Mouse (Mus musculus): ENCODE measurements around the gene 4931414P19Rik.

4931414P19Rik gene

DNA sequence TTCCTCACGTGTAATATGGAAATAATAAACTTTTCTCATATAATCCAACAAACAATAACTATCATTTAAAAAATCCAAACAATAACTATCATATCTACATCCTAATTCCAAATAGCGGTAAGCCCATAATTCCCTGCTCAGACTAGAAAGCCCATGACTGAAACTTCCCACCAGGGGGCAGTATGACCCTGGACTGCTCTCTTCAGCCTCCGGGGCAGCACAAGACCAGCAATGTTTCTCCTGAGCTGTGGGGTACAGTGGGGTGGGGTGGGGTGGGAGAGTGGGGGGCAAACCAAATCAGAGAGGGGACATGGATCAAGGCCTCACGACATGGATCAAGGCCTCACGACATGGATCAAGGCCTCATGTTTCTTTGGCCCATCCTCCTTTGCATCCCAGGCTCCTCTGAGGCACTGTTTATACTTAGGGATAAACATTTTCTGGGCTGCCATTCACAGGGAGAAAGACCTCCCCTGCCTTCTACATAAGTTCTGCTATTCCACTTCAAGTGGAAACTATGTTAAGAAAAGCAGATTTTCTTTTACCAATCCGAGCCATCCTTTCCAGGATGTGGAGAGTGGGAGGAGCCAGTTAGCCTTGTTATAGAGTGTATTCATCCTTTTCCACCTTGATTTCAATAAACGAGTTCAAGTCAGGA lies 22.0 kb downstream of the 4931414P19Rik start:
- peak; percentile 62 for DNase-seq (ENCODE audit: low spot score)

DNA sequence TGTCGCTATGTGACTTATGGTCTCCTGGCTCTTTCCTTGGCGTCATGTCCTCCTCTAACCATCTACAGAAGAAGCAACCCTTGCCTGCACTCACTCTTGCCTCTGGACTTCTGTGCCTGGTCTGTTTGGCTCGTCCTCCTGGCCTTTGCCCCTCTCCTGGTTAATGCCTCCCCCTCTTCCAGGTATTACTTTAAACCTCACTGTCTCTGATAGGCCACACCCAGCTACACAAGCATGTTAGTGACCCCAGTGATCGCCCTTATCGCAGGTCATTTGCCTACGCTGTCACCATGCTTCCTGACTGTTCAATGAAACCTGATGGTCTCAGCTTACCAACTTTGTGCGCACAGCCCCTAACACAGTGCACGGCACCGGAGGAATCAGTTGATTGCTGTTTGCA lies 23.3 kb downstream of the 4931414P19Rik start:
- no peak for DNase-seq (ENCODE audit: low spot score)

- DNase-seq (ENCODE audit: low spot score) = no peak
Observed at GRCm38 (mm10) chr14:54579638-54580037, 26.2 kb downstream of the 4931414P19Rik start.

- no peak for DNase-seq (ENCODE audit: low spot score)
Observed at GRCm38 (mm10) chr14:54578063-54578462, 27.7 kb downstream of the 4931414P19Rik start.

GRCm38 (mm10) chr14:54577089-54577982 lies 28.5 kb downstream of the 4931414P19Rik start, which contains the start of gene Ajuba:
Ajuba (minus strand) TSS chr14:54577558.
- DNase-seq (ENCODE audit: low spot score) = peak; percentile 91

GRCm38 (mm10) chr14:54576241-54577088 lies 29.3 kb downstream of the 4931414P19Rik start:
- peak; percentile 59 for DNase-seq (ENCODE audit: low spot score)

DNA sequence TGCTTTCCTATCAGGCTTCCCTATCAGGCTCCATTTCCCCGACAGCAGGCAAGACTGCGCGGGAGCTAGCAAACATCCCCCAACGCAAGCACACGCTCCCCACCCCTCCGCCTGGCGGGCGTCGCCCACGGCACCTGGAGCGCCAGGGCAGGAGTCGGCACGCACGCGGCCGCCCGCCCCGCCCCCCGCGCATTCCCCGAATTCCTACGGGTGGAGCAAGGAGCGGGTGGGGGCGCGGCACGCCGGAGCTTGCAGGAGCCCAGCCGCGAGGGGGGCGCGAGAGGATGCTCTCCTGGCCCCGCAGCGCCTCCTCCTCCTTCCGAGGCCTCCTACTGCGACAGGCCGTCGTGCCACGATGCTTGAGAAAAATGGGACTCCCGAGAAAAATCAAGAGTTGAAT lies 30.2 kb downstream of the 4931414P19Rik start:
- peak; percentile 83 for DNase-seq (ENCODE audit: low spot score)

- no peak for DNase-seq (ENCODE audit: low spot score)
Observed at GRCm38 (mm10) chr14:54575031-54575430, 30.8 kb downstream of the 4931414P19Rik start.

- no peak for DNase-seq (ENCODE audit: low spot score)
Observed at GRCm38 (mm10) chr14:54574253-54574652, 31.5 kb downstream of the 4931414P19Rik start.

DNA sequence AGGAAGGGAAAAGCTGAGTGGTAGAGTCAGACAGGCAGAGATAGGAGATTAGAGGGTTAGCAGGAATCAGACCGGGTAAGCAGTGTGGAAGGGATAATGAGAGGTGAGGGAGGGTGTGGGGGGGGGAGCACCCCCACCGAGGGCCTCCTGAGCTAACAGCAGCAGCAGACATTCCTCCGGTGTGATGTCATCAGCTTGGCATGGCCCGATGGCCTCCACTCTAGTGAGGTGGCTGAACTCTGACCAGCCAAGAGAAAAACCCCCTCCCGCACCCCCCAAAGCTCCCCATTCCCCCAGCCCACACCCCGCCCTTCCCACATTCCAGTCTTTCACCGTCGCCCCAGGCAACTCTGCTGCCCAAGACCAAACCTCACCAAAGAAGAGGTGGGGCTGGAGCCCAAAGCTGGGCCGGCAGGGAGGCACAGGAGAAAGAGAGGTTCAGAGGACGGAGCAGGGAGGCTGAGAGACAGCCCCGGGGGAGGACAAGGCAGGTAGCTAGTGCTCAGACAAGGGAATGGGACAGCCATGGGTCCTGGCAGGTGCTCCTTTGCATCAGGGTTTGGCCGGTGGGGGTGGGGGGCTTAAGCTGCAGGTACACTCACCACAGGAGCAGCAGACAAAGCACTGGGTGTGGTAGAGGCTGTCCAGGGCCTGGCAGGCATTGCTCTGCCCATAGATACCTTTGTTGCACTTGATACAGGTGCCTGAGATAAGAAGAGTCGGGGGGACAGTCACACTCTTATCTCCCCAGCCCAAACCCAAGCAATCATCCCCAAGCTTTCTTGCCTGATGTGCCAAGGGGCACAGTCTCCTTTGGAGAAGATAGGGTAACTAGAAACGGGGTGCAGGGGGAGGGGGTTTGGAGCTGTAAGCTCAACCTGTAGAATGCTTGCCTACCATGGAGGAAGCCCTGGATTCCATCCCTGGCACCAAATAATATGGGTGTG lies 32.7 kb downstream of the 4931414P19Rik start:
- DNase-seq (ENCODE audit: low spot score) = no peak

DNA sequence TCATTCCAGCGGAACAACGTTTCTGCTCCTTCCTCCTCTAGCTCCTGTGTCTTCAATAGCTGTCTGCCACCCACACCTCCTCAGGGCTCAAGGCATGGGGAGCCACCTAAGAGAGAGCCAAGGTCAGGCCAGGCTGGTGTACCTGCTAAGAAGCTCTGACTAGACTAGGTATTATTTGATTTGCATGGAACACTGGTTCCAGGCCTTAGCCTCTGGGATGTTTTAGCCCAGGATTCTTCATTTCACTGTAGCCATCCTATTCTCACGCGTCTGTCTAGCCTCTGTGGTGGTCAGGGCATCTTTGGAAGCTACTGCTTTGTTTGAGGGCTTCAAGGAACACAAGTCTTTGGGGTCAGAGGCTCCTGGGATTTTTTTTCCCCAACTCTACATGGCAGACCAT lies 33.7 kb downstream of the 4931414P19Rik start:
- no peak for DNase-seq (ENCODE audit: low spot score)

GRCm38 (mm10) chr14:54569451-54570392 lies 36.1 kb downstream of the 4931414P19Rik start:
- no peak for DNase-seq (ENCODE audit: low spot score)

- DNase-seq (ENCODE audit: low spot score) = peak; percentile 57
Observed at GRCm38 (mm10) chr14:54568694-54569414, 36.9 kb downstream of the 4931414P19Rik start.

DNA sequence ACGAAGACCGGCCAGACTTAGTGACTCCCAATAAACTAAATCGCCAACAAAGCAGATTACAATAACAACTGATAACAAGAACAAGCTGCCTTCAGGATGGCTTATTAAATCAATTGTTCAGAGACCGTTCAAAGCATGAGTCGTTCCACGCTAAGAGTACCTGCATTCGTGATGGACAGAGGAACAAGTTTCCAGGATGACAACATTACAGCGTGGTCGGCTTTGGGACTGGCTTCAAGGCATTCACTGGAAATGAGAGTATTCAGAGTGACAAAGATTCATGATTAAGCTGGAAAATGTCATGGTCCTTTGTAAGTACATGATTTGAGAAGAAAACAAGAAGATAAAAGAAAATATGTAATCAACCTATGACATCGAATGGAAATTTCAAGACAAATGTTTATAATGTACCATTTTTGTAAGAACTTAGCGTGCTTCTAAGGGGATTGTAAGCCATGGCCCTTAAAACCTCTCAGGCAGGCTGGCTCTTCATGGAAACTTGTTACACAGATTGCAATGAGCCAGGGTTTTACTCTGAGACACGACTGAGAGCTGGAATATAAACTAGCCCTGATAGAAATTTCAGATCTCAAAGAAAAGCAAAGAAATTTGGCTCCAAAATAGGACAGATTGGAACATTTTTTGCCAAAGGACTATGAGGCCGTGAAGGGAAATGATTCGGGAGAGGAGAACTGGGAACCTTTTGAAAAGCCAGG lies 45.1 kb downstream of the 4931414P19Rik start:
- no peak for DNase-seq (ENCODE audit: low spot score)

GRCm38 (mm10) chr14:54557330-54557729 lies 48.5 kb downstream of the 4931414P19Rik start:
- no peak for DNase-seq (ENCODE audit: low spot score)

DNA sequence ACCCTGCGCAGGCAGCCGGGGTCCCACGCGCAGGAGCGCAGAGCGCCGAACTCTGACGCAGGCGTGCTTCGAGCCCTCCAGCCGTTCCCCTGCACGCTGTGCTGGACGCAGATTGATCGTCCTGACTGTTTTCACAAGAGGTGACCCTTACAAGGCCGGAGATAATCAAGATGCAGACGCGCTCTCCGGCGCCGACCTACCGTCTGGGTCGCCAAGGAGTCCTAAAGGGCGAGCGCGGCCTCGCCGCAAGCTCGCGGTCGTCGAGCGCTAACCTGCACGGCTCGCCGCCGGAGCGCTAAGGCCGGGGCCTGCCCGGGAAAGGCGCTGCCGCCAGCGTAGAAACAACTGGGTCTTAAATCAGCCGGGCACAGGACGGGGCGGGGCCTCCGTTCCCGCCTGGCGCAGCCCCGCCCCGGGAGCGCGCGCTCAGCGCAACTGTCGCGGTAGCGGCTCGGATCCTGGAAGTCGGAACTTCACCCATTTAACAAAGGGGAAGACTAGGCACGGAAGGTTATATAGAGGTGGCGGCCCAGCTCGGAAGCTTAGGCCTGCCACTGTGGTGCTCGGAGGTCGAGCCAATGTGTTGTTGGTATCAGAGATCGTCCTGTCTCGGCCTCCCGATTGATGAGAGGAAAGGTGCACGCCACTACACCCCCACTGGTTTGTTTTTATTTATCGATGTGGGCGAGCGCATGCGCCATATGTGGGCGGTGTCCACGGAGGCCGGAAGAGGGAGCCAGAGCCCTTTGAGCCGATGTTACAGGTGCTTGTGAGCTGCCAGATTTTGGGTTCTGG lies 51.6 kb downstream of the 4931414P19Rik start, which contains the start of gene Haus4:
Haus4 (minus strand) TSS at position 642 of the 795 bp plus-strand sequence.
- peak; percentile 86 for DNase-seq (ENCODE audit: low spot score)

- DNase-seq (ENCODE audit: low spot score) = no peak
Observed at GRCm38 (mm10) chr14:54553454-54553974, 52.3 kb downstream of the 4931414P19Rik start.
